Mouse (Mus musculus): ENCODE measurements around the gene Isyna1. TPM values are rescaled to one million over a fixed set of nuclear protein-coding genes. Genes with fewer than 3 reads are reported as not detected.

Gene Isyna1
- polyA plus RNA-seq, 1 experiment from 2014 or later = 225 TPM

GRCm38 (mm10) chr8:70599507-70600290, 5.5 kb downstream of the Isyna1 start:
- DNase-seq (ENCODE audit: low spot score) = no peak
- 86% methylated on average over 12 of the region's 12 CpGs for WGBS
- Histone ChIP-seq H3K9me3 (replicated peaks) (peaks cover 2% of the 10 kb centered on the region), H3K4me1 (peaks cover 81% of the 10 kb centered on the region), H3K36me3 (peaks cover 86% of the 10 kb centered on the region), H3K27me3 (ENCODE audit: low read depth, poor library complexity, severe bottlenecking) (no peaks in the 10 kb centered on the region), H3K4me3 (peak overlapping the region; percentile 54), H3K27ac (peak overlapping the region; percentile 88)

GRCm38 (mm10) chr8:70600473-70601270, 6.5 kb downstream of the Isyna1 start:
- peak; percentile 71 for DNase-seq (ENCODE audit: low spot score)
- no peaks in the 10 kb centered on the region for H3K27me3 ChIP-seq (ENCODE audit: low read depth, poor library complexity, severe bottlenecking)
- 21% methylated on average over 10 of the region's 10 CpGs for WGBS
- H3K27ac ChIP-seq = peak overlapping the region; percentile 88
- peaks cover 89% of the 10 kb centered on the region for H3K36me3 ChIP-seq
- peak overlapping the region; percentile 45 for H3K4me3 ChIP-seq
- peaks cover 78% of the 10 kb centered on the region for H3K4me1 ChIP-seq
- peaks cover 2% of the 10 kb centered on the region for H3K9me3 ChIP-seq (replicated peaks)

GRCm38 (mm10) chr8:70601271-70601649, 7.1 kb downstream of the Isyna1 start:
- under 1% methylated on average over 26 of the region's 26 CpGs for WGBS
- DNase-seq (ENCODE audit: low spot score) = peak; percentile 95
- Histone ChIP-seq H3K4me1 (peaks cover 78% of the 10 kb centered on the region), H3K27me3 (ENCODE audit: low read depth, poor library complexity, severe bottlenecking) (no peaks in the 10 kb centered on the region), H3K27ac (peak overlapping the region; percentile 88), H3K9me3 (replicated peaks) (peaks cover 2% of the 10 kb centered on the region), H3K36me3 (peaks cover 89% of the 10 kb centered on the region), H3K4me3 (peak overlapping the region; percentile 45)

- Histone ChIP-seq H3K27ac (peak overlapping the region; percentile 88), H3K4me3 (peak overlapping the region; percentile 45; the same call in 1 of the 2 replicates), H3K36me3 (peaks cover 80% of the 10 kb centered on the region), H3K4me1 (peaks cover 78% of the 10 kb centered on the region), H3K27me3 (ENCODE audit: low read depth, poor library complexity, severe bottlenecking) (no peaks in the 10 kb centered on the region), H3K9me3 (replicated peaks) (peaks cover 2% of the 10 kb centered on the region)
- DNase-seq (ENCODE audit: low spot score) = no peak
- 95% methylated on average over 13 of the region's 13 CpGs for WGBS
Measured at GRCm38 (mm10) chr8:70602139-70602811, 8.1 kb downstream of the Isyna1 start.

GRCm38 (mm10) chr8:70604558-70604957, 10.4 kb downstream of the Isyna1 start:
- H3K9me3 ChIP-seq (replicated peaks) = peaks cover 2% of the 10 kb centered on the region
- H3K27me3 ChIP-seq (ENCODE audit: low read depth, poor library complexity, severe bottlenecking) = no peaks in the 10 kb centered on the region
- DNase-seq (ENCODE audit: low spot score) = no peak
- peaks cover 77% of the 10 kb centered on the region for H3K4me1 ChIP-seq
- no peak overlapping the region for H3K4me3 ChIP-seq
- 90% methylated on average over 7 of the region's 7 CpGs for WGBS
- peak overlapping the region; percentile 14 for H3K27ac ChIP-seq
- H3K36me3 ChIP-seq = peaks cover 60% of the 10 kb centered on the region

- Histone ChIP-seq H3K27ac (peak overlapping the region; percentile 99), H3K36me3 (peaks cover 52% of the 10 kb centered on the region), H3K9me3 (replicated peaks) (peaks cover 2% of the 10 kb centered on the region), H3K27me3 (ENCODE audit: low read depth, poor library complexity, severe bottlenecking) (no peaks in the 10 kb centered on the region), H3K4me1 (peaks cover 77% of the 10 kb centered on the region), H3K4me3 (peak overlapping the region; percentile 87)
- no peak for DNase-seq (ENCODE audit: low spot score)
- 87% methylated on average over 9 of the region's 9 CpGs for WGBS
Measured at GRCm38 (mm10) chr8:70605871-70606779, 12.0 kb downstream of the Isyna1 start.

- Histone ChIP-seq H3K4me1 (peaks cover 77% of the 10 kb centered on the region), H3K36me3 (peaks cover 45% of the 10 kb centered on the region), H3K27ac (peak overlapping the region; percentile 99), H3K27me3 (ENCODE audit: low read depth, poor library complexity, severe bottlenecking) (no peaks in the 10 kb centered on the region), H3K9me3 (replicated peaks) (no peaks in the 10 kb centered on the region; the same call in 1 of the 2 replicates), H3K4me3 (peak overlapping the region; percentile 87)
- DNase-seq (ENCODE audit: low spot score) = peak; percentile 61
- 63% methylated on average over 18 of the region's 18 CpGs for WGBS
Measured at GRCm38 (mm10) chr8:70606780-70607602, 12.8 kb downstream of the Isyna1 start.

GRCm38 (mm10) chr8:70607603-70607897, 13.4 kb downstream of the Isyna1 start:
- H3K4me3 ChIP-seq = peak overlapping the region; percentile 87
- peaks cover 76% of the 10 kb centered on the region for H3K4me1 ChIP-seq
- peak overlapping the region; percentile 99 for H3K27ac ChIP-seq
- 27% methylated on average over 6 of the region's 6 CpGs for WGBS
- H3K36me3 ChIP-seq = peaks cover 39% of the 10 kb centered on the region
- H3K27me3 ChIP-seq (ENCODE audit: low read depth, poor library complexity, severe bottlenecking) = no peaks in the 10 kb centered on the region
- DNase-seq (ENCODE audit: low spot score) = no peak
- H3K9me3 ChIP-seq (replicated peaks) = no peaks in the 10 kb centered on the region

GRCm38 (mm10) chr8:70607898-70608748, 13.9 kb downstream of the Isyna1 start:
- Histone ChIP-seq H3K27ac (peak overlapping the region; percentile 99), H3K4me1 (peaks cover 73% of the 10 kb centered on the region), H3K4me3 (peak overlapping the region; percentile 87), H3K36me3 (peaks cover 33% of the 10 kb centered on the region), H3K27me3 (ENCODE audit: low read depth, poor library complexity, severe bottlenecking) (no peaks in the 10 kb centered on the region), H3K9me3 (replicated peaks) (no peaks in the 10 kb centered on the region)
- 3% methylated on average over 84 of the region's 84 CpGs for WGBS
- DNase-seq (ENCODE audit: low spot score) = peak; percentile 80

- H3K27me3 ChIP-seq (ENCODE audit: low read depth, poor library complexity, severe bottlenecking) = no peaks in the 10 kb centered on the region
- 6% methylated on average over 26 of the region's 26 CpGs for WGBS
- H3K4me3 ChIP-seq = peak within 1 kb of the TSS; percentile 87
- H3K27ac ChIP-seq = peak within 1 kb of the TSS; percentile 99
- peaks cover 73% of the 10 kb centered on the region for H3K4me1 ChIP-seq
- no peaks in the 10 kb centered on the region for H3K9me3 ChIP-seq (replicated peaks)
- peaks cover 27% of the 10 kb centered on the region for H3K36me3 ChIP-seq
- no peak for DNase-seq (ENCODE audit: low spot score)
Measured at GRCm38 (mm10) chr8:70608749-70609367, 14.7 kb downstream of the Isyna1 start, which contains the start of gene Ssbp4. Gene Ssbp4, minus strand, starts transcription at chr8:70608872.

Data from limb, embryonic 10.5 days (tissue).